Mouse (Mus musculus): ENCODE data around the gene Egfl7. TPM values are rescaled to one million over a fixed set of nuclear protein-coding genes. Genes with fewer than 3 reads are reported as not detected.

Egfl7 gene
- total RNA-seq, 1 experiment: 104 TPM

- no peak for TF ChIP-seq CHD2 (IDR thresholded peaks at IDR 0.05; ENCODE audit: low read depth, low read length)
- no peak for TF ChIP-seq MAFK (IDR thresholded peaks at IDR 0.05; ENCODE audit: insufficient read depth, low read depth, low read length)
- TF ChIP-seq HCFC1 (IDR thresholded peaks at IDR 0.05; ENCODE audit: borderline replicate concordance, insufficient read depth, low read length): no peak
- no peak for TF ChIP-seq ZNF384 (IDR thresholded peaks at IDR 0.05; ENCODE audit: low read depth, low read length)
- no peak for TF ChIP-seq ZC3H11A (IDR thresholded peaks at IDR 0.05; ENCODE audit: borderline replicate concordance, low read depth, low read length)
- DNase-seq (ENCODE audit: low read depth, low spot score): no peak
- in situ Hi-C loops (cut with MboI; ENCODE audit: low sequenced_read_pairs in 2 of 2, unreplicated experiment in 2 of 2): no loop called here
Measured at GRCm38 (mm10) chr2:26628792-26629437, 49.1 kb downstream of the Egfl7 start.

GRCm38 (mm10) chr2:26632541-26633395 is 53.0 kb downstream of the Egfl7 start:
- DNase-seq (ENCODE audit: low read depth, low spot score): no peak
- H3K4me3 ChIP-seq (ENCODE audit: insufficient read depth in 1 of 2, low read depth in 1 of 2, low read length in 2 of 2, poor library complexity in 1 of 2, severe bottlenecking in 1 of 2): no peak overlapping the region
- in situ Hi-C loops (cut with MboI; ENCODE audit: low sequenced_read_pairs in 2 of 2, unreplicated experiment in 2 of 2): no loop called here
- no peaks in the 10 kb centered on the region for H3K9me3 ChIP-seq (ENCODE audit: control insufficient read depth, insufficient read depth, low read depth, low read length)
- H3K27ac ChIP-seq (ENCODE audit: insufficient read depth, low read depth, low read length, poor library complexity, severe bottlenecking): no peak overlapping the region
- H3K4me1 ChIP-seq (ENCODE audit: control insufficient read depth in 2 of 2, insufficient read depth in 2 of 2, low read length in 2 of 2, poor library complexity in 1 of 2): peaks cover 0 to 11% of the 10 kb centered on the region in 2 experiments; a peak in 1 of 4 replicates
- no peak overlapping the region for H3K9ac ChIP-seq (ENCODE audit: insufficient read depth, low read depth, low read length, poor library complexity, severe bottlenecking)
- no peak for TF ChIP-seq ZNF384 (IDR thresholded peaks at IDR 0.05; ENCODE audit: low read depth, low read length)
- TF ChIP-seq CHD2 (IDR thresholded peaks at IDR 0.05; ENCODE audit: low read depth, low read length): no peak
- no peak for TF ChIP-seq ZC3H11A (IDR thresholded peaks at IDR 0.05; ENCODE audit: borderline replicate concordance, low read depth, low read length)
- no peak for TF ChIP-seq MAFK (IDR thresholded peaks at IDR 0.05; ENCODE audit: insufficient read depth, low read depth, low read length)
- no peak for TF ChIP-seq HCFC1 (IDR thresholded peaks at IDR 0.05; ENCODE audit: borderline replicate concordance, insufficient read depth, low read length)
- peaks cover 33% of the 10 kb centered on the region for H3K36me3 ChIP-seq (ENCODE audit: control insufficient read depth, insufficient read depth, low read length, poor library complexity, severe bottlenecking)

More at GRCm38 (mm10) chr2:26628792-26629437, 49.1 kb downstream of the Egfl7 start:
- peaks cover under 1% of the 10 kb centered on the region; the same call in 1 of the 2 replicates for H3K36me3 ChIP-seq (ENCODE audit: control insufficient read depth, insufficient read depth, low read length, poor library complexity, severe bottlenecking)
- peaks cover 0 to 4% of the 10 kb centered on the region in 2 experiments; a peak in 1 of 4 replicates for H3K4me1 ChIP-seq (ENCODE audit: control insufficient read depth in 2 of 2, insufficient read depth in 2 of 2, low read length in 2 of 2, poor library complexity in 1 of 2)
- H3K4me3 ChIP-seq (ENCODE audit: insufficient read depth in 1 of 2, low read depth in 1 of 2, low read length in 2 of 2, poor library complexity in 1 of 2, severe bottlenecking in 1 of 2): peak overlapping the region; percentile 65 to 70
- H3K27ac ChIP-seq (ENCODE audit: insufficient read depth, low read depth, low read length, poor library complexity, severe bottlenecking): no peak overlapping the region
- H3K9me3 ChIP-seq (ENCODE audit: control insufficient read depth, insufficient read depth, low read depth, low read length): no peaks in the 10 kb centered on the region
- H3K9ac ChIP-seq (ENCODE audit: insufficient read depth, low read depth, low read length, poor library complexity, severe bottlenecking): peak overlapping the region; percentile 81

GRCm38 (mm10) chr2:26633953-26634530 is 54.2 kb downstream of the Egfl7 start:
- H3K36me3 ChIP-seq (ENCODE audit: control insufficient read depth, insufficient read depth, low read length, poor library complexity, severe bottlenecking): peaks cover 46% of the 10 kb centered on the region
- H3K4me3 ChIP-seq (ENCODE audit: insufficient read depth in 1 of 2, low read depth in 1 of 2, low read length in 2 of 2, poor library complexity in 1 of 2, severe bottlenecking in 1 of 2): no peak overlapping the region
- no peaks in the 10 kb centered on the region for H3K9me3 ChIP-seq (ENCODE audit: control insufficient read depth, insufficient read depth, low read depth, low read length)
- in situ Hi-C loops (cut with MboI; ENCODE audit: low sequenced_read_pairs in 2 of 2, unreplicated experiment in 2 of 2): no loop called here
- TF ChIP-seq ZNF384 (IDR thresholded peaks at IDR 0.05; ENCODE audit: low read depth, low read length) (no peak), HCFC1 (IDR thresholded peaks at IDR 0.05; ENCODE audit: borderline replicate concordance, insufficient read depth, low read length) (no peak), MAFK (IDR thresholded peaks at IDR 0.05; ENCODE audit: insufficient read depth, low read depth, low read length) (no peak), CHD2 (IDR thresholded peaks at IDR 0.05; ENCODE audit: low read depth, low read length) (no peak), ZC3H11A (IDR thresholded peaks at IDR 0.05; ENCODE audit: borderline replicate concordance, low read depth, low read length) (no peak)
- H3K9ac ChIP-seq (ENCODE audit: insufficient read depth, low read depth, low read length, poor library complexity, severe bottlenecking): no peak overlapping the region
- peaks cover 0 to 9% of the 10 kb centered on the region in 2 experiments; a peak in 1 of 4 replicates for H3K4me1 ChIP-seq (ENCODE audit: control insufficient read depth in 2 of 2, insufficient read depth in 2 of 2, low read length in 2 of 2, poor library complexity in 1 of 2)
- DNase-seq (ENCODE audit: low read depth, low spot score): no peak
- no peak overlapping the region for H3K27ac ChIP-seq (ENCODE audit: insufficient read depth, low read depth, low read length, poor library complexity, severe bottlenecking)

GRCm38 (mm10) chr2:26634629-26635488 is 55.0 kb downstream of the Egfl7 start:
- no peak for DNase-seq (ENCODE audit: low read depth, low spot score)
- in situ Hi-C loops (cut with MboI; ENCODE audit: low sequenced_read_pairs in 2 of 2, unreplicated experiment in 2 of 2): no loop called here
- H3K9ac ChIP-seq (ENCODE audit: insufficient read depth, low read depth, low read length, poor library complexity, severe bottlenecking): no peak overlapping the region
- no peaks in the 10 kb centered on the region for H3K9me3 ChIP-seq (ENCODE audit: control insufficient read depth, insufficient read depth, low read depth, low read length)
- TF ChIP-seq MAFK (IDR thresholded peaks at IDR 0.05; ENCODE audit: insufficient read depth, low read depth, low read length) (no peak), CHD2 (IDR thresholded peaks at IDR 0.05; ENCODE audit: low read depth, low read length) (no peak), HCFC1 (IDR thresholded peaks at IDR 0.05; ENCODE audit: borderline replicate concordance, insufficient read depth, low read length) (no peak), ZC3H11A (IDR thresholded peaks at IDR 0.05; ENCODE audit: borderline replicate concordance, low read depth, low read length) (no peak), ZNF384 (IDR thresholded peaks at IDR 0.05; ENCODE audit: low read depth, low read length) (no peak)
- H3K27ac ChIP-seq (ENCODE audit: insufficient read depth, low read depth, low read length, poor library complexity, severe bottlenecking): no peak overlapping the region
- peaks cover 49% of the 10 kb centered on the region for H3K36me3 ChIP-seq (ENCODE audit: control insufficient read depth, insufficient read depth, low read length, poor library complexity, severe bottlenecking)
- H3K4me3 ChIP-seq (ENCODE audit: insufficient read depth in 1 of 2, low read depth in 1 of 2, low read length in 2 of 2, poor library complexity in 1 of 2, severe bottlenecking in 1 of 2): no peak overlapping the region
- peaks cover 0 to 8% of the 10 kb centered on the region in 2 experiments; a peak in 1 of 4 replicates for H3K4me1 ChIP-seq (ENCODE audit: control insufficient read depth in 2 of 2, insufficient read depth in 2 of 2, low read length in 2 of 2, poor library complexity in 1 of 2)
